Mouse (Mus musculus) thymus, postnatal 14 days (tissue): ENCODE data around the gene Gm14819.
"Not testable (repeated sequence)": the region's sequence is repeated elsewhere in the genome, so short reads cannot be mapped to it uniquely, and the experiment has no call there.

Experiments used
- DNase-seq: peaks from one replicate; pipeline ENCODE4 v3.0.0; 2021

Gm14819 gene

GRCm38 (mm10) chrX:35403883-35404282, at the start of gene Gm14819:
Gm14819 (plus strand) TSS chrX:35404183.
- DNase-seq = not testable (repeated sequence)
